Mouse (Mus musculus) ES-Bruce4 (cell line): ENCODE data around the gene Fgf7. TPM values are rescaled to one million over a fixed set of nuclear protein-coding genes. Genes with fewer than 3 reads are reported as not detected.

Experiments used
- H3K27ac ChIP-seq: 2 replicates; pipeline ENCODE4 v1.5.1; 2012; ENCODE audit warnings: low read length, inconsistent platforms; ENCODE audit not compliant: insufficient read depth
- H3K27me3 ChIP-seq: 2 replicates; pipeline ENCODE4 v1.6.1; 2012; ENCODE audit warnings: mild to moderate bottlenecking, low read length, inconsistent platforms; ENCODE audit not compliant: control insufficient read depth, poor library complexity, insufficient read depth, severe bottlenecking
- H3K36me3 ChIP-seq: 2 replicates; pipeline ENCODE4 v1.6.1; 2012; ENCODE audit warnings: inconsistent platforms, mild to moderate bottlenecking, low read length, moderate library complexity; ENCODE audit not compliant: control insufficient read depth, poor library complexity, insufficient read depth, severe bottlenecking
- H3K4me1 ChIP-seq: one replicate; pipeline ENCODE4 v1.8.1; 2011; ENCODE audit warnings: low read length; ENCODE audit not compliant: control insufficient read depth, insufficient read depth
- H3K4me3 ChIP-seq: 2 replicates; pipeline ENCODE4 v1.5.1; 2011; ENCODE audit warnings: low read depth, mild to moderate bottlenecking, low read length
- H3K9ac ChIP-seq: 2 replicates; pipeline ENCODE4 v1.6.1; 2012; ENCODE audit warnings: low read depth, mild to moderate bottlenecking, inconsistent platforms; ENCODE audit not compliant: poor library complexity, severe bottlenecking
- H3K9me3 ChIP-seq: replicated peaks from 2 replicates; pipeline ENCODE4 v1.6.1; 2012; ENCODE audit warnings: mild to moderate bottlenecking, low read length, inconsistent platforms; ENCODE audit not compliant: control insufficient read depth, poor library complexity, insufficient read depth, severe bottlenecking
- CTCF ChIP-seq: IDR thresholded peaks from one replicate; pipeline ENCODE4 v1.8.1; 2011; ENCODE audit warnings: low read depth, low read length
- EP300 ChIP-seq: IDR thresholded peaks from 2 replicates; pipeline ENCODE4 v1.6.1; 2011; ENCODE audit warnings: low read depth, low read length; ENCODE audit not compliant: insufficient read depth
- POLR2A ChIP-seq: IDR thresholded peaks from one replicate; pipeline ENCODE4 v1.8.1; 2011; ENCODE audit warnings: low read length; ENCODE audit not compliant: insufficient read depth
- polyA plus RNA-seq: library from polyadenylated mRNA; stranded (reverse); fragments of >200 nt; gene quantifications from 2 replicates; pipeline ENCODE4 v1.2.4, GENCODE M21; 2011; ENCODE audit warnings: low read depth; ENCODE audit not compliant: missing spikeins, insufficient read depth, insufficient read length

Gene Fgf7
- polyA plus RNA-seq, 1 experiment: 0.34 TPM

- no peak overlapping the region for H3K27ac ChIP-seq
- H3K9me3 ChIP-seq: no peaks in the 10 kb centered on the region
- no peaks in the 10 kb centered on the region for H3K36me3 ChIP-seq
- H3K4me1 ChIP-seq: no peaks in the 10 kb centered on the region
- no peak overlapping the region for H3K4me3 ChIP-seq
- no peak overlapping the region for H3K9ac ChIP-seq
- no peak for TF ChIP-seq POLR2A
- no peaks in the 10 kb centered on the region for H3K27me3 ChIP-seq
Observed at GRCm38 (mm10) chr2:126086187-126086586, 51.7 kb downstream of the Fgf7 start.

GRCm38 (mm10) chr2:126090432-126090831 lies 56.0 kb downstream of the Fgf7 start:
- H3K9me3 ChIP-seq: no peaks in the 10 kb centered on the region
- no peak overlapping the region for H3K4me3 ChIP-seq
- H3K27ac ChIP-seq: no peak overlapping the region
- no peaks in the 10 kb centered on the region for H3K27me3 ChIP-seq
- H3K4me1 ChIP-seq: no peaks in the 10 kb centered on the region
- TF ChIP-seq POLR2A (no peak), EP300 (no peak), CTCF (no peak)
- H3K36me3 ChIP-seq: no peaks in the 10 kb centered on the region
- H3K9ac ChIP-seq: no peak overlapping the region

GRCm38 (mm10) chr2:126094616-126095015 lies 60.2 kb downstream of the Fgf7 start:
- H3K4me1 ChIP-seq: no peaks in the 10 kb centered on the region
- no peaks in the 10 kb centered on the region for H3K36me3 ChIP-seq
- H3K27me3 ChIP-seq: no peaks in the 10 kb centered on the region
- TF ChIP-seq POLR2A (no peak), EP300 (no peak), CTCF (no peak)
- H3K9ac ChIP-seq: no peak overlapping the region
- no peak overlapping the region for H3K27ac ChIP-seq
- H3K9me3 ChIP-seq: no peaks in the 10 kb centered on the region
- H3K4me3 ChIP-seq: no peak overlapping the region

Other genes starting within 250 kb of the Fgf7 start
- 19.0 and 21.4 TPM in 2 replicates for gene Galk2, start 175.5 kb upstream of the Fgf7 start, polyA plus RNA-seq
- gene Cops2, start 175.5 kb upstream of the Fgf7 start, polyA plus RNA-seq: 208 and 233 TPM in 2 replicates
- gene Fam227b, start 117.3 kb downstream of the Fgf7 start, polyA plus RNA-seq: not detected in 2 replicates
- 19.5 and 20.5 TPM in 2 replicates for gene Dtwd1, start 117.5 kb downstream of the Fgf7 start, polyA plus RNA-seq
- not detected in 2 replicates for gene Gm17555, start 180.4 kb downstream of the Fgf7 start, polyA plus RNA-seq